Mouse (Mus musculus) induced T-regulatory cell, adult 2 months (primary cell): ENCODE data around the gene Vamp8.

Source experiments
- DNase-seq: peaks from one replicate; pipeline ENCODE4 v3.0.0-alpha.2; 2012; ENCODE audit warnings: low read depth

Vamp8 gene

DNA sequence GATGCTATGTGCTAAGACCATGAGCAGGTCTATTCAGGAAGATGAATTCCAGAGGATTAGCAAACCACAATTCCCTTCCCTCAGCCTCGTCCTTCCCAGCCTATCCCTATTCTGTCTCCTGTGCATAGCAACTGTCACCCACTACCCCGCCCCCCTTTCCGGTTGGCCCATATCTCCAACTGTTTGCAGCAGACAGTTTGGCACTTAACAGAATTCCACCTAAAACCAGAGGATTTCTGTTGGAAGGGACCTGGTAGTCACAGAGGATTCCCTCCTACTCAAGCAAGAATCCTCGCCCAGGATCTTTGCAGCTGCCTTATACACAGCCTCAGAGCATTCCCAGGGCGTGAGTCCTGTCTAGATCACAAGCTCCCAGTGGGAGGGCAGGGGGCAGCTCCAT, 19.4 kb downstream of the Vamp8 start:
- no peak for DNase-seq

- no peak for DNase-seq
Measured at GRCm38 (mm10) chr6:72370091-72370490, 20.4 kb downstream of the Vamp8 start.

GRCm38 (mm10) chr6:72369557-72369956, 20.9 kb downstream of the Vamp8 start:
- DNase-seq: peak; percentile 41

DNA sequence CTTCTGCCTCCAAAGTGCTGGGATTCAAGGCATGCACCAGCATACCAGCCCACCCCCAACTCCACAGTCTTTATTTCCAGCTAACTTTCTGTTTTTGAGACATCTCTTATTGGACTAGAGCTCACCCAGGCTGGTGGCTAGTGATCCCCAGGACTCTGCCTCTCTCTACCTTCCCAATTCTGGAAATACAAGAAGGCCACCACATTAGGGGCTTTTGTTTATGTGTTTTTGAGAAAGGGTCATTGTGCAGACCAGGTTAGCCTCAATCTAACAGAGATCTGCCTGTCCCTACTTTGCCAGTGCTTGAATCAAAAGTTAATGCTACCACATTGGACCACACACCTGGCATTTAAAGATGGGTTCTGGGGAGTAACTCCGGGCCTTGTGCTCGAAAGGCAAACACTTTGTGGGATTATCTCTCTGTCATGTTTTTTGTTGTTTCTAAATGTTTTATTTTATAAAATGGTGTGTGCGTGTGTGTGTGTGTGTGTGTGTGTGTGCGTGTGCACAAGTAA, 23.0 kb downstream of the Vamp8 start:
- DNase-seq: no peak

- no peak for DNase-seq
Measured at GRCm38 (mm10) chr6:72366844-72367443, 23.6 kb downstream of the Vamp8 start, which contains the start of gene Rnf181. Rnf181 (minus strand) TSS chr6:72366956.

DNA sequence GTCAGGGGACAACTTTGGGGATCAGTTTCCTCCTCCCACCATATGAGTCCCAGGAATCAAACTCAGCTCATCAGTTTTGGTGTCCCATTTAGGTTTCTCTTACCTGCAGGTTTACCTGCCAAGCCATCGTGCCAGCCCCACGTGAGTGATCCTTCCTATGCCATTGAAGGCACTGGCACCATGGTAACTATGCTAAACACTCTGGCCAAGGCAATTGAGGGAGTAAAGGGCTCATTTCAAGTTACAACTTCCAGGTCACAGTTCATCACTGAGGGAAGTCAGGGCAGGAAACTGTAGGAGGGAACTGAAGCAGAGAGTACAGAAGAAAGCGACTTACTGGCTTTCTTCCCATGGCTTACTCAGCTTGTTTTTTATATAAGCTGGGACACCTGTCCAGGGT, 24.2 kb downstream of the Vamp8 start:
- DNase-seq: no peak

- DNase-seq: no peak
Measured at GRCm38 (mm10) chr6:72364985-72365384, 25.5 kb downstream of the Vamp8 start.

GRCm38 (mm10) chr6:72364009-72364408, 26.5 kb downstream of the Vamp8 start:
- DNase-seq: no peak

GRCm38 (mm10) chr6:72362132-72363028, 28.1 kb downstream of the Vamp8 start:
- peak; percentile 98 for DNase-seq

- no peak for DNase-seq
Measured at GRCm38 (mm10) chr6:72361121-72361551, 29.4 kb downstream of the Vamp8 start.

- no peak for DNase-seq
Measured at GRCm38 (mm10) chr6:72360599-72360935, 29.9 kb downstream of the Vamp8 start.

GRCm38 (mm10) chr6:72359891-72360598, 30.5 kb downstream of the Vamp8 start:
- no peak for DNase-seq

- DNase-seq: no peak
Measured at GRCm38 (mm10) chr6:72359343-72359742, 31.2 kb downstream of the Vamp8 start.

DNA sequence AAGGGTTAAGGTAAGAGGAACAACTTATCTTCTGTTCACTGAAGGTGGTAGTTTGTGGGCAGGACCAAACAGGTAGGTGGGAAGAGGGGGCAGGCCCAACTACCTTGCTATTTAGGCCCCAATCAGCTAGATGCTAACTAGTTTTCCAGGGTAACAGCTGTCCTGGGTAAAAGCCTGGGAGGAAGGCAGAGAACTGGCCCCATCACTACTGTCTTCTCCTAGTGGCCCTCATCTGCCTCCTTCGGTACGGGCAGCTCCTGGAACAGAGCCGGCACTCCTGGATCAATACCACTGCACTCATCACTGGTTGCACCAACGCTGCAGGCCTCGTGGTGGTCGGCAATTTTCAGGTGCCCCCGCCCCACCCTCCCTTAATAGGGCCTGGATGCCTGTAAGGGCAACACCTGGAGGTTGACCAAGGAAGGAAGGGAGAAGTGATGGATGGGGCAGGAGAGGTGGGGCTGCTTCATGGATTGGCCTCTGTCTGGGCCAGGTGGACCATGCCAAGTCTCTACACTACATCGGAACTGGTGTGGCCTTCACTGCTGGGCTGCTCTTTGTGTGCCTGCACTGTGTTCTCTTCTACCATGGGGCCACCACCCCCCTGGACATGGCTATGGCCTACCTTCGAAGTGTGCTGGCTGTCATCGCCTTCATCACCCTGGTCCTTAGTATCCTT, 32.3 kb downstream of the Vamp8 start:
- no peak for DNase-seq

- no peak for DNase-seq
Measured at GRCm38 (mm10) chr6:72357164-72358079, 33.1 kb downstream of the Vamp8 start.

DNA sequence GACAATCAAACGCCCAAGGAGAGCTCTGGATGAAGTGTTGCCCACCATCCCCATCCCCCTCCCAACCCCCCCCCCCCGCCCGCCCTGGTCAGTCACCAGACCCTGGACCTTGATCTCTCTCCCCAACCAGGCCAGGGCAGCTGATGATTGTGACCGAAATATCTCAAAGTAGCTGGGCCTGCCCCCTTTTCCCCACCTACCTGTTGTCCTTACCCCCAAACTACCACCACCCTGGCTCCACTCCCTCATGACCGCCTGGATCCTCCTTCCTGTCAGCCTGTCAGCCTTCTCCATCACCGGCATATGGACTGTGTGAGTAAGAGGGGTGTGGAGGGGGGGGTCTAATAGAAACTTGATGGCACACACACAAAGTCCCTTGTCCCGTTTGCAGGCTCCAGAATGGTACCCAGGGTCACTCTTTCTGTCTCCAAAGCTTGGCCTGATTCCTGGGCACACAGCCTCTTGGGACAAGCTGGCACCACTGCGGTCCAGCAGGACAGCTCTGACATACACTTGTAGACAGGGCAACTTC, 34.4 kb downstream of the Vamp8 start:
- no peak for DNase-seq

GRCm38 (mm10) chr6:72355066-72355911, 35.2 kb downstream of the Vamp8 start, which contains the start of gene Tmem150a:
Tmem150a (plus strand) TSS chr6:72355447.
- peak; percentile 66 for DNase-seq

DNA sequence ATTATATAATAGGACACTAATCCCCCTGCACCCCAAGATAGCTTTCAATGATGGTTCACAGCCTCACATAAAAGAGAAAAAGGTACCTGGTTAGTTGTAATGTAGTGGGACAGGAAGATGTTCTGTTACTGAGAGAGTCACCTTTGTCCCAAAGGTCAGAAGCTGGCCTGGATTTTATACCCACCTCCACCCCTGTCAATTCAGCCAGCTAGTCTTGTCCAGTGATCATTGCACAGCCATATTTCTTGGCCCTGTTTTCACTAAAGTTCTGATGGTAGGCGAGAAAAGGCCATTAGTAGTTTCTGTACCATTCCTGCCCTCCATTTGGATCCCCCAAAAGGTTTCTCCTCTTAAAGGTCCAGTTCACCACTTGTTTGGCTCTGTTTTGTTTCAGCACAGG, 36.5 kb downstream of the Vamp8 start:
- DNase-seq: no peak

GRCm38 (mm10) chr6:72352636-72353405, 37.7 kb downstream of the Vamp8 start:
- DNase-seq: no peak
